Mouse (Mus musculus) olfactory bulb, adult 2 months (tissue): ENCODE measurements at regions not wholly inside any gene's neighbourhood (a gene's known extent, or its start where the extent isn't known, plus 50 kb on each side); places are given as distances from the start of the nearest gene placed in this dataset.

Experiments used
- CTCF ChIP-seq: fragments of 200-500 bp; IDR thresholded peaks from 2 replicates; pipeline ENCODE4 v1.5.1; 2012; ENCODE audit warnings: low read depth, mild to moderate bottlenecking, low read length, moderate library complexity; ENCODE audit not compliant: insufficient read depth
- POLR2A ChIP-seq: fragments of 200-500 bp; IDR thresholded peaks from 2 replicates; pipeline ENCODE4 v1.6.1; 2012; ENCODE audit warnings: mild to moderate bottlenecking, low read depth, low read length, moderate library complexity; ENCODE audit not compliant: insufficient read depth

GRCm38 (mm10) chr11:94880896-94881840, 54.9 kb upstream of the Col1a1 start:
- TF ChIP-seq CTCF (no peak), POLR2A (no peak)
